Mouse (Mus musculus): Measurements from ENCODE around the gene Zfp964.
"Not testable (repeated sequence)": the region's sequence is repeated elsewhere in the genome, so short reads cannot be mapped to it uniquely, and the experiment has no call there.

Zfp964 gene

GRCm38 (mm10) chr8:69654358-69654981, at the start of gene Zfp964:
Gene Zfp964, plus strand, starts transcription at chr8:69654479.
- DNase-seq (ENCODE audit: low spot score), result peak; percentile 90

DNA sequence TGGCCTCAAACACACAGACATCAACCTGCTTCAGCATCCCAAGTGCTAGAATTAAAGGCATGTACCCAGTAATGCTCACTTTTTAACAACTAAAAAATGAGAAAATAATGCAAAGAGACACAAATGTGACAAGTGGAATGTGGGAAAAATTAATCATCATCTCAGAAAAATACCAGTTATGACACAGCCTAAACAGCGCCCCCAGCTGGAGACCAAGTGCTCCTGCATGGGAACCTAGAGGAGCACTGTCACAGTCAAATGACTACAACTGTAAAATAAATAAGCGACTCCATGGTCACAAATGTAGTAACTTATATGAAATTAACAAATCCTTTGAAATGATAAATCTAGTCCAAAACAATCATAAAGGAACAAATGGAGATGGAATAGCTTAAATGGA, 39.6 kb upstream of the Zfp964 start:
- no peak for DNase-seq (ENCODE audit: low spot score)

DNA sequence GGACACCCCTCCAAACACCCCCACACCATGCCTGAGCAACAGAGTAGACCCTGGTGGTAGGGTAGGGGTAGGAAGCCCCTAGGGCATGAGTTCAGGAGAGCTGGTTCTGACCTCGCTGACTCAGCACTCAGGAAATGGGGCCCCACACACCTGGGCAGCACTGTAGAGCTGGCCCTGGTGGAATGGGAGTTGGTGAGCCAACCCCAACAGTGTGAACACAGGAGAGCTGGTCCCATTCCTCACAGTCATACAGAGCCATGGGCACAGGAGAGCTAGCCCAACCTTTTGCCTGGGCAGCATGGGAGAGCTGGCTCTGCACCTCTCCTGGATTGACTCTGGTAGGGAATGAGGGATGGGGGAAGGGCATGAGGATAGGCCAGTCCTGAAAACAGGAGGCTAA, 36.2 kb upstream of the Zfp964 start:
- no peak for DNase-seq (ENCODE audit: low spot score)

DNA sequence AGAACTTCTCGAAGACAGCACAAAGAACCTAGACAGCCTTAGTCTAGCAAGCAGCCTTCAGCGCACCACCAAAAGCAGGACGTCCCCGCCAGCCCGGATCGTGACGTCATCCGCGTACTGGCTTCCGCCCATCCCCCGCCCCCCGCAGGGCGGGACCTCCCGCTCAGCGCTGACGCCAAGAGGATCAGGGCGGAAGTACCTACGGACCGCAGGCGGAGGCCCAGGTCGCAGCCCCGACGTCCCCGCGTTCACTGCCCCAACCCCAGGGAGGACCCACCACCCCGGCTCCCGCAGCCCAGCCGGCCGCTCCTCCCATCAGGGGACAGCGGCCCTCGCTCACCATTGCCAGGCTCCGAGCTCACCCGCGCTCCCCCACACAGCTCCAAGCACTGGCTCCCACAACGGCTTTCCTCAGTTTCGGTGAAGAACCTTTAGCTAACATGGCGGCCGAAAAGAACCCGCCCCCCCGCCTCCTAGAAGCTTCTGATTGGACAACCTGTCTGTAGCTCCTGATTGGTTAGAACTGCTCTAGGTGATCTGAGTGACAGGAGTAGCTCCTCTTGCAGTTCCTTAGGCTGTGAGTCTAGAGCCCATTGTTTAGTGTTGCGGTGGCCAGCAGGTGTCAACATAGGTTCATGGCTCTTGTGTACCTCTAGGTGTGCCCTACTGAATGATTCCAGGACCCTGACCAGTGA, 29.0 kb upstream of the Zfp964 start, which contains the start of gene Zfp868:
Gene Zfp868 (minus strand): TSS at position 454 of the 695 bp plus-strand sequence.
- DNase-seq (ENCODE audit: low spot score), result peak; percentile 96

- DNase-seq (ENCODE audit: low spot score), result no peak
These were observed 396 bp upstream of the Zfp964 start for GRCm38 (mm10) chr8:69653808-69654357.

DNA sequence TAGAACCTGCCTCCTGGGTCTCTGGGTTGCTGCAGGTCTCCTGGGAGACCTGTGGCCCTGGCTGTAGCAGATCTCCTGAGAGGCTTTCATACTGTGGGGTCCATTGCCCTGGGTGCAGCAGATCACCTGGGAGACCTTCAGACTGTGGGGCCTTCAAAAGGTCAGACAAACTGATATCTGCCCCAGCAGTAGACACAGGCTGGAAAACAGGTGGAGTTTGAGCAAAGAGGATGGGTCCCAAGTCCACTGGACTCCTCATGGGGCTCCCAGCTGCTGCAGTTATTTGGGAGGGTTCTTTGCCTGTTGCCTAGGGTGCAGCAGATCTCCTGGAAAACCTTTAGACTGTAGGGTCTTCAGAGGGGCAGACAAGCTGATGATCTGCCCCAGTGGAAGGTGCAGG, 7.0 kb downstream of the Zfp964 start:
- no peak for DNase-seq (ENCODE audit: low spot score)

DNA sequence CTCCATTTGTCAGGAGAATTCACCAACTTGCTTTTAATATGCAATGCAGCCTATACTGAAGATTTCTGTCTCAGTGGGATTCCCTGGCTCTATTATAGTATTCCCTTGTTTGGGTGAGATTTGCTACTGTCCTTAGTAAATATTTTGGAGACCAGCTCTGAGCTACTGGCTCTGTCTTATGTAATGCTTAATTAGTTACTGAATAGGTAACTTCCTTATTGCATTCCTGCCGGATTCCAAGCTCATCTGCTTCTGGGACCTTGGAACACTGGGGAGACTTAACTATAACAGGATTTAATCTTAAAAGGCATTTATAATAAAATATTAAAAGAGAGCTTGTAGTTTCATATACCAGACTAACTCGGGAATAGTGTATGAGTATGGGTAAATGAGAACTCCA, 10.8 kb downstream of the Zfp964 start:
- DNase-seq (ENCODE audit: low spot score), result not testable (repeated sequence)

- DNase-seq (ENCODE audit: low spot score), result no peak
These were observed 47.5 kb downstream of the Zfp964 start for GRCm38 (mm10) chr8:69701810-69702209.

- not testable (repeated sequence) for DNase-seq (ENCODE audit: low spot score)
These were observed 56.3 kb downstream of the Zfp964 start, which contains the start of gene Zfp869 for GRCm38 (mm10) chr8:69710624-69711023. Gene Zfp869, minus strand, starts transcription at chr8:69710724.

- no peak for DNase-seq (ENCODE audit: low spot score)
These were observed 59.2 kb downstream of the Zfp964 start for GRCm38 (mm10) chr8:69713516-69713915.

GRCm38 (mm10) chr8:69715366-69715765, 61.1 kb downstream of the Zfp964 start:
- no peak for DNase-seq (ENCODE audit: low spot score)

Data from ovary, adult 18-20 months (tissue).